Mouse (Mus musculus): ENCODE measurements around the gene Wdfy3.

The Wdfy3 gene

GRCm38 (mm10) chr5:101785921-101786614, 283.7 kb downstream of the Wdfy3 start:
- DNase-seq (ENCODE audit: low read depth, low spot score): no peak

GRCm38 (mm10) chr5:101784787-101785186, 284.9 kb downstream of the Wdfy3 start:
- DNase-seq (ENCODE audit: low read depth, low spot score): no peak

GRCm38 (mm10) chr5:101784328-101784727, 285.4 kb downstream of the Wdfy3 start:
- DNase-seq (ENCODE audit: low read depth, low spot score): no peak

Data from CD4-positive helper T cell, adult 2 months (primary cell).